Mouse (Mus musculus) left cerebral cortex, postnatal 4 days (tissue): Measurements from ENCODE around the gene Efna5. TPM values are rescaled to one million over a fixed set of nuclear protein-coding genes. Genes with fewer than 3 reads are reported as not detected.
A peak's percentile ranks its signal among the peaks of the same experiment; 100 is the strongest.

Experiments
- DNase-seq: peaks from one replicate; pipeline ENCODE4 v3.0.0-alpha.2; 2022
- intact Hi-C: fragments of 180-260 bp; cut with DNase I; formaldehyde crosslinking; loops from one replicate; pipeline ENCODE4 v1.15.1; 2025
- total RNA-seq, 2 experiments: library from RNA; stranded (reverse); gene quantifications; 2 replicates each; pipeline ENCODE4 v1.2.3; 2021

The Efna5 gene
- total RNA-seq: 10 to 100 TPM; 43.8 to 49.4 TPM

DNA sequence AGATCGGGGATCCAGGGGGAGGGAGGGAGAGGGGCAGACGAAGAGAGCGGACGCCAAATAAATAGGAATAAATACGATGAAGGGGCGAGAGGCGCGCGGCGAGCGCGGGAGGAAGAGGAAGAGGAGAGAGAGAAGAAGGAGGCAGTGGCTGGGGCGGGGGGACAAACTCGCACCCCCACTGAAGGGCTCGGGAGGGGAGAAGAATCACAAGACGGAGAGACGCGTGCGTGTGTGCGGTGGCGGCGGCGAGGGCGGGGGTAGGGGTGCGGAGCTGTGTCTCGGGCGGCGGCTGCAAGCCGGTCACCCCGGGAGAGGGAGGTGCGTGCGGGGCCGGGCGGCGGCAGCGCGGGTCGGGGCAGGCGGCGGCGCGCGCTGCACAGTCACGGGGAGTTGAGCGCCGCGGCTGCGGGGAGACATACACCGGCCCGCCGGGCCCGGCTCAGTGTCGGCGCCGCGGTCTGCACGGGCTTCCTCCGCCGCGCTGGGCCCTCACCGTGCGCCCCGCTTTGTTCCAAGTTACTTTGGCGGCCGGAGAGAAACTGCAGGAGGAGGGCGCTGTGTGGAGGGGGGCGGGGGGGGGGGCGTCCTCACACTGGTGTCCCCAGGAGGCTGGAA, at the start of gene Efna5:
Gene Efna5, minus strand, starts transcription at position 142 of the 615 bp plus-strand sequence.
- DNase-seq: peak; percentile 57
- intact Hi-C loops: loop anchor here (5.0 to 10.0 kb wide), 2 partner anchors 226 to 324 kb away; no protein-coding TSS in a partner anchor

DNA sequence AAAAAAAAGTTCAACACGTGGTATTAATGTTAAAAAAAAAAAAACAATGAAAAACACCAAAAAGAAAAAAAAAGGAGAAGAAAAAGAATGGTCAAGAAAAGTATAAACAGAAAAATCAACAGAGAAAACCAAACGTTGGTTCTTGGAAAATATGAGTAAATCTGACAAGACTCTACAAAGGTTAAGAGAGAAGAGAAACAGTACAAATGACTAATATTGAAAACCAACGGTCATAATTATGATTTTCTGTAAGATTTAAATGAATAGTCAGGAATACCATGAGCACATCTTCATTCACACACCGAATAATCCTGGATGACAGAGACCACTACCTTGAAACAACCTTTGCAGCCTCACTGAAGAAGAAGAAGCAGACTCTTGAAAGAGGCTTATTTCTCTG, 34.2 kb upstream of the Efna5 start:
- no peak for DNase-seq
- intact Hi-C loops: no loop called here

DNA sequence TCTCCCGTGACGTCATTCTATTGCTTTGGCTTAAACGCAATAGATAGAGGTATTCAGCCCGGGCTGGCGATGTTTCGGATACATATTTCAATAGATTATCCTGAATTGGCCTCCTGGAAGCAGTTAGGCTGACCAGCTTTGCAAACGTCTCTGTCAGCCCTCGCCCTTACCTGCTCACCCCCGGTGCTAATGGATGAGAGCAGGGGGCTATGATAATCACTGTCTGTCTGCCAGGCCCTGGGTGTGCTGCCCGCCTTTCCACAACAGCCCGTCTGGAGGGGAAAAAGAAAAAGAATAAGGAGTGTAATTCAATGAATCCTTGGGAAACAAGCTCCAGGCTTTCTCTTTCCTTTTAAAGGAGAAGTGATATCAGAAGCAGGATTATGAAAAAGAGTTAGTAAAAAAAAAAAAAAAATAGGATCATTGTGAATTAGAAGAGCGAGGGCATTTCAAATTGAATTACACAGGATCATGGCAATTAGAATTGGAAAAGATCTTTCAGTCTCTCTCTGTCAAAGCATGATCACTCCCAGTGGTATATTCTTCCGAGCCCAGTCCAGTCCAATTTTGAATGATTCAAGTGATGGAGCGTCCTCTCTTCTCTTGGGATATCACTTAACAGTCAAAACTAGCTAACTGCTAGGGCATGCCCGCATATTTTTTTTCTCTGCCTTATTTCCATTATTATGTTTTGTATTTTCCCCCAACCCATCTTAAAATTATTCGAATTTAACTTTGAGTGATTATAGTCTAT, 24.8 kb upstream of the Efna5 start:
- intact Hi-C loops: no loop called here
- no peak for DNase-seq

DNA sequence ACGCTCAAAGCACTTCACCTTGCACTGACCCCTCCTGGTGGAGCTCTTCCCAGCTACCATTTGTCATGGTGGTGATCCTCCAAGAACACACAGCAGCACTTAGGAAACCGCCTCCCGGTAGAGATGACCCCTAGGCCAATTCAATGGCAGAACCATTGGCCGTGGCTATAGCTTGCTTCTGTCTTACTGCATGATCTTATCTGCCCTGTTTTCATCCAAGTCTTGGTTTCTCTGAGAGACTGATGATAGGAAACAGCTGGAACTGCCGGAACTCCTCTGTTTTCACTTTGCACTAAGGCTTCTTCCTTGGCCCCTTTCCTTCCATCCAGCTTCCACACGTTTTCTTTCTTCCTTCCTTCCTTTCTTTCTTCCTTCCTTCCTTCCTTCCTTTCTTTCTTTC, 17.9 kb upstream of the Efna5 start:
- no peak for DNase-seq
- intact Hi-C loops: no loop called here

DNA sequence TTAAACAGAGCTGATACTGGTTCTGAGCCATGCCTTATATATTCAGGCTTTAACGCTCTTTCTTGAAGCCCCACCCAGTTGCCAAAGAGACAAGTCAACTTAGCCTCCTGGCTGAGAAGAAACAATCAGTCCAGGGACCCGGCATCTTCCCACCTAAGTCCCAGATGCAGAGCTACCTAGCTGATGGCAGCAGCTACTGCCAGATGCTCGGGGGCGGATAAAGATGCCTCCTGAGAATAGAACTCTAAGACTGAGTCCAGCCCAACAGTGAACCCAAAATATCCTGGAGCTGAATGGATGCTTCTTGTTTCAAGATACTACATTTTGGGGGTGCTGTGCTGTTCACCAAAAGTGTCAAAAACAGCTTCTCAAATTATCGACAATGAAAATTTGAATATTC, 8.9 kb upstream of the Efna5 start:
- intact Hi-C loops: loop anchor here (10.0 kb wide), 1 partner anchor 235 kb away; no protein-coding TSS in a partner anchor
- no peak for DNase-seq

DNA sequence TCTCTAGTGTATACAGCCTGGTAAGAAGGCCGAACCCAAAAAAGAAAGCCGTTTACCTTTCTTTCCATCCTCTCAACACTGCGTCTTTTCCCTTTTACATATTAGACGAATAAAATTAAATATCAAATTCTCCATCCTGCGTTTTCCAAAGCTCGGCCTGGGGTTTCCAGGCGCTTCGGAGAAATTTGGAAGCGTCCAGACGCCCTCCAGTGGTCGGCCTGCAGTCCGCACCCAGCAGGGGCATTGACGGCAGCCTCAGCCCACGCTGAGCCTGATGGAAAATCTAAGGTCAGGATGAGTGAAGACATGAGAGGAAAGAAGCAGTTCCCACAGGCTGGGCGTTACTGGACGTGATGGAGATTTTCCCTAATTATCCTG, 3.0 kb upstream of the Efna5 start:
- intact Hi-C loops: loop anchor here (5.0 to 10.0 kb wide), 2 partner anchors 229 to 327 kb away; no protein-coding TSS in a partner anchor
- DNase-seq: peak; percentile 87

DNA sequence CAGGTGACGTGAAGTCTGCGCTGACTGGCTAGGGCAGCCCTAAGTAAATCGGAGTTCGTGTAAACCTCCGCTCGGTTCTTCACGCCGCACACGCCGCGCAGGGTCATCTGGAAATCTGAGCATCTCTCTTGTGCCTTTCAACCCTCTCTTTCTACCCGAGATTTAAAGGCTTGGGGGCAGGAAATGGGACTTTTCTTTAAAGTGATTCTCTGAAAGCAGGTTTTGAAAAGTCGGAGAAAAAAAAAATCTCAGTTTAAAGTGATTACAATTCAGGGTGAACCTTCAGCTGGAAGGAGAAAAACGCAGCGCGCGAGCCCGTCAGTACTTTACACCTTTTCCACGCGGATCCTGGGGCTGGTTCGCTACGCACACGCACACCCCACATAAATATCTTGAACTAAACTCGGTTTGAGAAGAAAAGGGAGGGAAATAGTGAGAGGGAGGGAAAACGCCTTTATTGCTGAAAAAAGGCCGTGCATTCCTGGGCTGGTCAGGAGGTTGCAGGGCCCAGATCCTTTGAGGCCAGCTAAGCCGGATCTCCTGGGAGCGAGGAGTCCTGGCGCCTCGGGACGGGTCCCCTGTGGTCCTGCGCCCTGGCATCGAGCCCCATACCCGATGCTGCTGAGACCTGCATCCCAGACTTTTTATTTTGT, 2.5 kb upstream of the Efna5 start:
- intact Hi-C loops: loop anchor here (5.0 to 10.0 kb wide), 2 partner anchors 229 to 326 kb away; no protein-coding TSS in a partner anchor
- DNase-seq: peak; percentile 60

DNA sequence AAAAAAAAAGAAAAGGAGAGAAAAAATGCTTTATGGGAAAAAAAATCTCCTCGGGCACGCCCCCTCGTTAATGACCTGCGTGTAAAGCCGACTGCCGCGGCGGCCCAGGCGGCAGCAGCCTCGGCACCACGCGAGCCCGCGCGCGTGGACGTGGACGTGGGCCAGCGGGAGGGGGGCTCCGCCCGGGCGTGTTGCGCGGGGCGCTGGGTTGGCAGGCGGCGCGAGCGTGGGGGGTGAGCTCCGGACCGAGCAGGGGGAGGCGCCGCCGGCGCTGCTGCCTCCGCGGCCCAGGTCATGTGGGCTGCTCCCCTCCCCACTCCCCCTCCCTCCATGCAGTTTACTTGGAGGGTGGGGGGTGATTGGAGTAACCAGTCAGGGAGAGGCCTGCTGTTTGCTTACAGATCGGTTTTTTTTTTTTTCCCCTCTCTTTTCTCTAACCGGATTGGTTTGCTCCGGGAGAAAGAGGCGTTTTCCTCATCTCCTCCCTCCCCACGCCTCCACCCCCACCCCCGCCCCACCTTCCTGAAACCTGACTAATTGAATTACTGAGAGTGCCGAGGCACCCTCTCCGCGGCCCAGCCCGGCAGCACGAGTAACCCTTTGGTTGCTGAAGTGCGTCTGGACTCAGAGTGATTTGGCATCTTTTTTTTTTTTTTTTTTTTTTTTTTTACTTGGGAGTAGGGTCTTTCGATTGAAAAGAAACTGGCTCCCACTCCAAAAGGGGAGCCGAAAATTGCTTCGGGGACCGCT, 1.8 kb upstream of the Efna5 start:
- intact Hi-C loops: loop anchor here (5.0 to 10.0 kb wide), 2 partner anchors 228 to 326 kb away; no protein-coding TSS in a partner anchor
- DNase-seq: peak; percentile 91

DNA sequence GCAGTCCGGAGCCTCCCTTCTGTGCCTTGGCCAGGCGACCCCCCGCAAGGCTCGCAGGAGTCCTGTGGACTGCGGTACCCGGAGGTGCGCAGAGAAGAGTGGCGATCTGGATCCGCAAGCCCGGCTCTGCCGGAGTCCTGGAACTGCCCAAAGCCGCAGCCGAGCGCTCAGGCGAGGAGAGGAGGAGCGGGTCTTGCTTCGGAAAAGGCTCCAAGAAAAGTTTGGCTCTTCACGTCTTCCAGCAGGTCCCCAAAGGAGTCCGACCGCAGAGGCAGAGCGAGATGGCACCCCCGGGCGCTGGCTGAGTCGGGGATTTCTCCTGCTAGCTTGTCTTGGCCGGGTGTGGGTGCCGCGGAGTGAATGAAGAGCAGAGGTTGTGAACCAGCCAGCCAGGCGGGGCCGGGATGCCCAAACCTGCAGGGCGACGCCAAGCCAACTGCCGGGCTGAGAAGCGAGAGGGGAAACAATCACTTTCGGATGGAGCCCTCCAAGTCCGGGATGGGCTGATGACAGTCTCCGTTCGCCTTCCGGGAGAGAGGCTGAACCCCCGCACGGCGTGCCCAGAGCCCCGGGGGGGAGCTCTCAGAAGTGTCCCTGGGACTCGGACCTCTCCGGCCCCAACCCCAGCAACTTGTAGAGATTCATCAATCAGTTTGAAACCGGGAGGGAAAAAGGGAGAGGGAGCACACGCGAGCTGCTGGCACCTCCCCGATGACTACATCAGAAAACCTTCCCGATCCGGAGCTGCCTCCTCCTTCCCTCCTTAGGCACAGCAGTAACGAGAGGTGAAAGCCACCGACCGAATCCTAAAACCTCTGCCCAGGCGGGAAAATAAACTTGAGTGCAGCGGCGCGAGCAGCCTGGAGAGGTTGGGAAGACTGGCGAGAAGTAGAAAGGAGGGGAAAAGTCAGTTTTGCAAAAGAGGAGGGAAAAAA, 941 bp upstream of the Efna5 start:
- DNase-seq: peak; percentile 63
- intact Hi-C loops: loop anchor here (5.0 to 10.0 kb wide), 2 partner anchors 227 to 325 kb away; no protein-coding TSS in a partner anchor

DNA sequence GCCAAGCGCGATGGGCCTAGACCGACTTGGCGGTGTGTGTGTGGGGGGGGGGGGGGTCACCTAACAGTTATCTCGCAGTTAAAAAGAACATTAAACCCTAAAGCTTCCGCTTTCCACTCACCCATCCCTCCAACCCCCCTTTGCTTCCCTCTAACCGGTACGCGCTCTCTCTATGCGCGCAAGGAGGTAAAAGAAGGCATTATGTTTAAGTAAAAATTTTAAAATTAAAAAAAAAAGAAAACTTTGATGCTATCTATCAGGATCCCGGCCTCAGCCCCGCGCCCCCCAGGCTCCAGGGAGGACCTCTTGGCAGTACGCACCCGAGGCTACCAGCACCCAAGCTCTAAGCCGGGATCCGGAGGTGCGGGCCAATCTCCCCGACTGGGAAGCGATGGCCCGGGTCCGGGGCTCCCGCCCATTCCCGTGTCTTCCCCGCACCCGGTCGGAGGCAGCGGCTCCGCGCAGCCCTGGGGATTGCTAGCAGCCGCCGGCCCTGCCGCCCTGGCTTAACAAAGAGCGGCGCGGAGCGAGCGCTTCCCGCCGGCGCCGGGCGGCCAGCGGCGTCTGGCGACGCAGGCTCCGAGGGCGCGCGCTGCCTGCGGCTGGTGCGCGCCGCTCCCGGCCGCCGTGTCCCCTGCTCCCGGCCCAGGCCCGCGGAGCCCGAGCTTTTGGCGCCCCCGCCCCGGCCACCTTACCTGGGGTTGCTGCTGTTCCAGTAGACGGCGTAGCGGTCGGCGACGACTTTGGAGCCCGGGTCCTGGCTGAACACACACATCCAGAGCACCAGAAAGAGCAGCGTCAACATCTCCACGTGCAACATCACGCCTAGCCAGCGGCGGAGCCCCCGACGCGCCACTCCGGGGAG, 574 bp downstream of the Efna5 start:
- no peak for DNase-seq
- intact Hi-C loops: loop anchor here (5.0 to 10.0 kb wide), 2 partner anchors 226 to 323 kb away; no protein-coding TSS in a partner anchor

DNA sequence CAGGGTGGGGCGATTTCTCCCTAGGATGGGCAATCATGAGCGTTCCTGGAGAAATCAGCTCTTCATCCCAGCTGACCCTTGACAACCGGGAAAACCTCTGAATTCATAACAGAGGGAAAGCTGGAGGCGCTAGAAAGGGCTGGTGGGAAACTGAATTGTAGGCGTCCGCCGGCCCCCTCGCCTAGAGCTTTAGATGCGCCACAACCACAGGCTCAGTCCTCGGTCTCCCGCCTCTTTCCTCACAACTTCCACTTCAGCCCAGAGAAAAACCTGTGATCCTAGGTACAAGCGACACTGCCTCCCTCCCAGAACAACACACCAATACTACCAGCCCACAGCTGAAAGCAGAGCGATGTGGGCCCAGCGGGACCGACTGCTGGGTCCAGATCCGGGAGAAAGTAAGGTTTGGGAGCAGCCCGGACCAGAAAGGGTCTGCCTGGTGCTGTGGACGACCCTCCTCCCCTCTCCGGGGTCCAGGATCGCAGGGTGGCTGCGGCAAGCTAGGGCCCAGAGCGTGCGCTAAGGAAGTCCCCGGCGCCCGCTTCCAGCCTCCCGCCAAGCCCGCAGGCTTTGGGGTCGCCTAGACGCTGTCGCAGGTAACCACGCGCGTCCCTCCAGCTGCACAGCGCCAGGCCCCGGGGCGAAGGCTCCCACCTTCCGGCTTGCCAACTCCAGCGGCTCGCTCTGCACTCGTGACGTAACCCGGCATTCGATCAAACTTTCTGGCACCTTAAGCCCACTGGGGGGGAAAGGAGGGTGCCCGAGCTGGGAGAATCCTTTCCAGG, 1.4 kb downstream of the Efna5 start:
- intact Hi-C loops: loop anchor here (5.0 to 10.0 kb wide), 2 partner anchors 225 to 322 kb away; no protein-coding TSS in a partner anchor
- peak; percentile 47 for DNase-seq

DNA sequence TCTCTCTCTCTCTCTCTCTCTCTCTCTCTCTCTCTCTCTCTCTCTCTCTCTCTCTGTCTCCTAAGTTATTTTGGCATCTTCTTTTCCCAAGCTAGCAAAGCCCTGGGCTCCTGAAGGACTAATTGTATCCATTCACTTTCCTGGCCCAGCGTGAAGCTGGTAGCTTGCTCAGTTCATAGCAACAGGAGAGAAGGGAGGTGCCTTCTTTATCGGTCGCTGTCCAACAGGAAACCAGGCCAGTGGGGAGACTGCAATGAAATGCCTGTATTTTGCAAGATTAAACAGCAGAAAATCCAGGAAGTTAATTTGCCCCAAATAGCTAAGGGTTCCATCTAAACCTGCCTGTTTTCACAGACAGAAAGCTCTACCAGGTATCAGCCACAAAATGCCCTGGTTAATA, 5.4 kb downstream of the Efna5 start:
- DNase-seq: no peak
- intact Hi-C loops: no loop called here

DNA sequence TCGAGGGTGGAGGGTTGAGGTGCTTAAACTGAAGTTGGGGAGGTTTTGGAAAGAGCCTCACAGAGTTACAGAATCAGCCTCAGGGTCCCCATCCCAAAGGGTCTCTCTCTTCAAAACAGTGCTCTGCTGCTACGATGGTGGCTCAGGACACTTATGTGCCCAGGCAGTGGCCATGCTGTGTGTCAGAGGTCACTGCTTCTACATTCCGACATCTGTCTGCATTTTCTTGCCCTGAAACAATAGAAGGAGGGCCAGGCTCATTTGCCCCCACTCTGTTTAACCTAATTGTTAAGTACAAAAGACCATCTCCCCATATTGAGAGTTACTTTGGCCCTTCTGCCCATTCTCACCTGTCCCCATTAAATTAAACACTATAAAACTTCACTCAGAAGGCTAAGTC, 9.2 kb downstream of the Efna5 start:
- no peak for DNase-seq
- intact Hi-C loops: no loop called here

DNA sequence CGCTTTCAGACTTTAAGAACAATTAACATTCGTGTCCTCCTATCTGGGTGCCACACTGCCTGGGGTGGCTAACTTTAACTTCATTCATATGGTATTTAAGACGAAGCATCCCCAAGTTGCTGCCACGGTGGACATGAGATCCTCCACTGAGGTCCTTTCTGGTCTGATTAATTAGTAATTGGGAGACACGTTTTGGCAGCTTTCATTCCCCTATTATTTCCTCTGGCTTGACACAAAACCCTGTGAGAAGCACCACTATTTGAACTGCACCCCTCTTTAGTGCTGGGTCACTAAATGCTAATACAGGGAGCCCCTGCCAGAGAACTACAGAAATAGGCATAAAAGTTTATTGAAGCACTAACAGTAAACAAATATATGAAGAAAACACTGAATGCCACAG, 9.9 kb downstream of the Efna5 start:
- no peak for DNase-seq
- intact Hi-C loops: no loop called here

DNA sequence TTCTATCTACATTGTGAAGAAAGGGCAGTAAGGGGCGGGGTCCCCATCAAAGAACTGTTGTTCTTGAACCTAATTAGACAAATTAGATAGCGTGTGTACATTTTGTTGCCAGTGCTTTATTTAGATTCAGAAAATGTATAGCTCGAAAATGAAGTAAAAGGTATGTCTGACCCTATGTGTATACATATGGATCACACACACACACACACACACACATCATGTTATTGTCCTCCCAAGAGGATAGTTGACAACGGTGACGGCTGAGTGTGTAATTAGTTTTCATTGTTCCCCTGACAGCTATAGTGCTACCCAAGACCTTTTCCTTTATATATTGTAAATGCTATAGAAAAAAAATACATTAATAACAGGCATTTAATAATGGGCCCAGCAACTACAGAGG, 10.7 kb downstream of the Efna5 start:
- no peak for DNase-seq
- intact Hi-C loops: no loop called here

DNA sequence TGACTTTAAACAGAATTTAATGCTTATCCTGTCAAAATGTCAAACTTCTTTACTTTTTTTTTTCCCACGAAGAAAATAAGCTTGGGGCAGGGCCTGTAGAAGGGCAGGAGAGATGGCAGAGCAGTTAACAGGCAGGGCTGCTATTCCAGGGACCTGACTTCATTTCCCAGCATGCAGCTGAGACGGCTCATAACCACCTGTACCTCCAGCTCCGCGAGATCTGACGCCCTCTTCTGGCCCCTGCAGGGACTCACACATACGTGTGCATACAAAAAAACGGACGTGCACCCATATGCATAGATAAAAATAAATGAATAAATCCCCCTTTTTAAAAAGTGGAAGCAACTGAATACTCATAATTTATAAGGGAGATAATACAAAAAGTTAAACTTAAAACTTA, 16.2 kb downstream of the Efna5 start:
- intact Hi-C loops: no loop called here
- no peak for DNase-seq

DNA sequence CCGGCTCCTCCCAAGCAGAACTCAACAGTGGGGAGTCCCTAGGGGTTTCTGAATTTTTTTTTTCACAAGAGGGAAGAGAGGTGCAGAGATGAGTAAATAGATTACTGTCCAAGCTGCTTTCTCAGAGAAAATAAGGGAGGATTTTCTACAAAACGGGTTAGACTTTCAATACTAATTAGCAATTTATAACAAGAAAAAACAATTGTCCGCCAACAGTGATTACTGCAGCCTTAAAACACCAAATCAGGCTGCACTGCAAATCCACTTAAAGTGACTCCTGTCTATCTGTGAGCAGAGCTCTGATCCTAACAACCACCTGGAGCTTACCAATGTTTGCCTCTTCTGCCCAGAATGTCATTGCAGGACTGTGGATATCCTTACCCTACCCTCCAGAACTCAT, 18.1 kb downstream of the Efna5 start:
- DNase-seq: no peak

More for the DNA sequence above, 18.1 kb downstream of the Efna5 start:
- intact Hi-C loops: no loop called here
